Mouse (Mus musculus) testis, adult 2 months (tissue): ENCODE measurements at regions not wholly inside any gene's neighbourhood (a gene's known extent, or its start where the extent isn't known, plus 50 kb on each side); places are given as distances from the start of the nearest gene placed in this dataset.

Experiments
- CTCF ChIP-seq: fragments of 200-500 bp; IDR thresholded peaks from 2 replicates; pipeline ENCODE4 v1.5.1; 2012; ENCODE audit warnings: low read depth, mild to moderate bottlenecking, inconsistent platforms, low read length, moderate library complexity; ENCODE audit not compliant: control insufficient read depth, insufficient read depth, insufficient replicate concordance
- POLR2A ChIP-seq: fragments of 200-500 bp; IDR thresholded peaks from 2 replicates; pipeline ENCODE4 v1.6.1; 2012; ENCODE audit warnings: low read depth, mild to moderate bottlenecking, inconsistent platforms, low read length, moderate library complexity; ENCODE audit not compliant: control insufficient read depth

GRCm38 (mm10) chr6:127239529-127240471 is 87.8 kb upstream of the Ccnd2 start:
- no peak for TF ChIP-seq CTCF
- TF ChIP-seq POLR2A = no peak
